ENCODE assay signal across 8 mouse cellular contexts in the genomic region with DNA sequence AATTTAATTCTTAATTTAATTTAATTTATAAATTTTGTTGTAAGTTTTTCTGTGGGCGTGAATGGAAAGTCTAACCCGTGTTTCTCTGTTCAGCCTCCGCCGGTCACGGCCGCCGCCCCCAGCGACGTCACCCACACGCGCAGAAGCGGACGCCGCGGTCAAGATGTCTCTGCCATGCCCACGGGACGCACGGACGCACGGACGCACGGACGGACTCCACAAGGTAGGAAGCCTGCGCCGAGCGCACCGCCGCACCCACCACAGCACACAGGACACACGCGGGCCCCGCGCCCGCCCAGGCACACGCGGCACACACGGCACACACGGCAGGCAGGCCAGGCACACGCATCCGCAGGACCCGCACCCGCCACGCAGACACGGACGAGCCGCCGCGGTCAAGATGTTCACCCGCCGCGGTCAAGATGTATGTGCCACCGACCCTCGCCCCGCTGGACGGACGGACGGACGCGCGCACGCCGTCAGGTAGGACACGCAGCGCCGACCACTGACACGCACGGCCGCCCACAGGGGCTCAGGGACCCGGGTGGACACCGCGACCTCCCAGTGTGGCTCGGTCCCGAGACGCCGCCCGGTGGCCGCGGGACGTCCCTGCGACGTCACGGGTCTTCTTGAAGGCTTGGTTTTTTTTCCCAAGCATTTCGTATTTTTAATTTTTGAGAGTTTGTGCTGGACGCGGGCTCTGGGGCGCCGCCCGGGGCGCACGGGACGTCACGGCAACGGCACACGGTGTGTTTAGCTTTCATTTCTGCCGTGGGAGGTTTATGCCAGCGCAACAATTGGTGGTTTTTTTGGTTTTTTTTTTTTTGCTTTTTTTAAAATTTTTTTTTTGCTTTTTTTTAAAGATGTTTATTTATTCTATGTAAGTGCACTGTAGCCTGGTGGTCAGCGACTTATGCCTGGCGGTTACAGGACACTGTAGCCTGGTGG. TPM values are rescaled to one million over a fixed set of nuclear protein-coding genes. Genes with fewer than 3 reads are reported as not detected.
DNase-seq lines count a peak whose midpoint lies in the region; ATAC-seq lines count a peak whose summit lies in the region.
"Not testable (repeated sequence)": the region's sequence is repeated elsewhere in the genome, so short reads cannot be mapped to it uniquely, and the experiment has no call there.

No protein-coding gene starts in this region.

- not testable (repeated sequence) for H3K27me3 ChIP-seq in hindbrain, embryonic 13.5 days

- H3K4me3 ChIP-seq in hindbrain, embryonic 13.5 days: peak overlapping the region; percentile 8; the same call in 1 of the 2 replicates

- not testable (repeated sequence) for H3K27ac ChIP-seq in hindbrain, embryonic 13.5 days

- H3K4me2 ChIP-seq in hindbrain, embryonic 13.5 days: peak overlapping the region; percentile 25; the same call in 1 of the 2 replicates

- peaks cover 13% of the 10 kb centered on the region for H3K36me3 ChIP-seq in hindbrain, embryonic 13.5 days

- WGBS in hindbrain, embryonic 13.5 days: 85% methylated on average over 97 of the region's 97 CpGs

- peak; percentile 33 for ATAC-seq in hindbrain, embryonic 13.5 days (ENCODE audit: low FRiP score)
- peak; percentile 44 for ATAC-seq in megakaryocyte-erythroid progenitor cell, adult 5-6 weeks (replicated peaks; ENCODE audit: low FRiP score, low TSS enrichment, poor library complexity, severe bottlenecking)

- not testable (repeated sequence) for H3K4me1 ChIP-seq in hindbrain, embryonic 13.5 days (replicated peaks)

- peak; percentile 75 for DNase-seq in MN1 (ENCODE audit: low spot score)
- peak; percentile 78 to 88 for DNase-seq in cerebellum, postnatal 10 days
- DNase-seq in forelimb bud, embryonic 11.5 days (ENCODE audit: low read depth, low spot score): peak; percentile 88
- peak; percentile 61 to 94 for DNase-seq in left cerebral cortex, adult 8-10 months (ENCODE audit: low spot score in 2 of 2)
- peak; percentile 93 to 94 for DNase-seq in right cerebral cortex, postnatal 10 days (ENCODE audit: low spot score in 2 of 2)
- DNase-seq in urinary bladder, postnatal 25 days (ENCODE audit: low spot score): peak; percentile 72

- H3K9ac ChIP-seq in hindbrain, embryonic 13.5 days: not testable (repeated sequence)

- H3K9me3 ChIP-seq in hindbrain, embryonic 13.5 days: peaks cover 39% of the 10 kb centered on the region

RNA-seq across cellular contexts. Expression of a gene that starts 1.4 kb away (rescaled TPM):
- 169 and 177 TPM in 2 replicates for polyA plus RNA-seq in hindbrain, embryonic 13.5 days (2015; fragmentation: Nextera tagmentation; extraction: Ambion mirVana)
- 100 to 1,000 TPM in 2 of 4 experiments, 10 to 100 TPM in 2; 64.2 to 131 (median 96.7) TPM for total RNA-seq in left cerebral cortex, adult 8-10 months (2022)
- total RNA-seq in megakaryocyte-erythroid progenitor cell, adult 5-6 weeks (2014; fragmentation: Nextera tagmentation): 80.7 and 142 TPM in 2 replicates
- 87.0 and 105 TPM in 2 replicates for total RNA-seq in megakaryocyte-erythroid progenitor cell, adult 5-6 weeks (2017)
